ENCODE assay signal across 12 mouse cellular contexts in genomic region chr3:30143961-30144411, GRCm38 (mm10).
DNase-seq lines count a peak whose midpoint lies in the region; ATAC-seq and TF ChIP-seq lines count a peak whose summit lies in the region.
"Had no signal": no experiment of that assay in that cellular context is flagged by ENCODE, and none has a peak within 500 bp of the region (broad histone marks: within the 10 kb centered on the region; RNA-seq: fewer than 3 reads in every experiment).

No protein-coding gene starts in this region.

- H3K9ac ChIP-seq in kidney, embryonic 14.5 days (ENCODE audit: low read depth, low read length), result no peak overlapping the region
- H3K9ac ChIP-seq in forebrain, embryonic 14.5 days (ENCODE audit: low read length), result no peak overlapping the region
- H3K9ac ChIP-seq in midbrain, embryonic 12.5 days (replicated peaks), result no peak overlapping the region

- H3K27me3 ChIP-seq in kidney, embryonic 14.5 days (ENCODE audit: control insufficient read depth, insufficient read depth, low read length), result no peaks in the 10 kb centered on the region
- H3K27me3 ChIP-seq in forebrain, embryonic 14.5 days (replicated peaks; ENCODE audit: control insufficient read depth, insufficient read depth, low read length), result peaks cover 23% of the 10 kb centered on the region; the same call in 1 of the 2 replicates
- H3K27me3 ChIP-seq in midbrain, embryonic 12.5 days, result no peaks in the 10 kb centered on the region
- no peaks in the 10 kb centered on the region for H3K27me3 ChIP-seq in cerebellum, adult 2 months (ENCODE audit: control insufficient read depth, insufficient read depth, low read length)
- H3K27me3 ChIP-seq: CH12.LX had no signal

- TF ChIP-seq CTCF in cerebellum, adult 2 months (IDR thresholded peaks at IDR 0.05; ENCODE audit: borderline replicate concordance, insufficient read depth, low read depth, low read length), result no peak

- no peak for TF ChIP-seq POLR2A in cerebellum, adult 2 months (IDR thresholded peaks at IDR 0.05; ENCODE audit: borderline replicate concordance, insufficient read depth, low read length)

- DNase-seq in kidney, postnatal 25 days, result no peak
- peak; percentile 58 for DNase-seq in embryo, embryonic 10.5 days (ENCODE audit: low spot score)
- no peak for DNase-seq in forebrain, embryonic 14.5 days (ENCODE audit: low spot score)
- no peak for DNase-seq in cerebellum, adult 2 months
- no peak for DNase-seq in cerebellum, postnatal 4 days (ENCODE audit: low spot score in 2 of 2)
- no peak for DNase-seq in right cerebral cortex, postnatal 25 days
- DNase-seq: adrenal gland, postnatal 36 days; cerebellum, adult 8-10 months; right cerebral cortex, adult 18-20 months had no signal

- H3K4me3 ChIP-seq in kidney, embryonic 14.5 days (ENCODE audit: low read length), result no peak overlapping the region
- no peak overlapping the region for H3K4me3 ChIP-seq in forebrain, embryonic 14.5 days (ENCODE audit: low read depth, low read length)
- H3K4me3 ChIP-seq in midbrain, embryonic 12.5 days, result no peak overlapping the region
- H3K4me3 ChIP-seq in cerebellum, adult 2 months (replicated peaks; ENCODE audit: insufficient read depth, low read depth, low read length), result no peak overlapping the region

- no peaks in the 10 kb centered on the region for H3K9me3 ChIP-seq in kidney, embryonic 14.5 days (ENCODE audit: control insufficient read depth, low read length)
- H3K9me3 ChIP-seq in forebrain, embryonic 14.5 days (replicated peaks; ENCODE audit: control insufficient read depth, low read length), result no peaks in the 10 kb centered on the region
- no peaks in the 10 kb centered on the region for H3K9me3 ChIP-seq in midbrain, embryonic 12.5 days

- H3K27ac ChIP-seq in kidney, embryonic 14.5 days (ENCODE audit: low read depth, low read length), result 0 out of 2 replicates have a peak overlapping the region, but pooled peaks have one; percentile 33
- no peak overlapping the region for H3K27ac ChIP-seq in forebrain, embryonic 14.5 days (ENCODE audit: low read depth, low read length)
- peak overlapping the region; percentile 5; the same call in 1 of the 2 replicates for H3K27ac ChIP-seq in midbrain, embryonic 12.5 days (replicated peaks)
- no peak overlapping the region for H3K27ac ChIP-seq in cerebellum, adult 2 months (ENCODE audit: insufficient read depth, low read length)

- peak; percentile 73 for ATAC-seq in kidney, embryonic 14.5 days (ENCODE audit: low FRiP score, low TSS enrichment)
- 0 out of 2 replicates have a peak, but pooled peaks have one; percentile 26 for ATAC-seq in forebrain, embryonic 14.5 days
- ATAC-seq in midbrain, embryonic 12.5 days (ENCODE audit: low FRiP score, low read depth), result peak; percentile 41; the same call in 1 of the 2 replicates

- H3K4me1 ChIP-seq in kidney, embryonic 14.5 days (ENCODE audit: control insufficient read depth, insufficient read depth, low read length), result peaks cover 13% of the 10 kb centered on the region
- 0 out of 2 replicates have a peak, but pooled peaks cover 2% of the 10 kb centered on the region for H3K4me1 ChIP-seq in forebrain, embryonic 14.5 days (ENCODE audit: control insufficient read depth, insufficient read depth, low read length)
- H3K4me1 ChIP-seq in midbrain, embryonic 12.5 days, result peaks cover 13% of the 10 kb centered on the region
- H3K4me1 ChIP-seq in cerebellum, adult 2 months (ENCODE audit: control insufficient read depth, insufficient read depth, low read length), result no peaks in the 10 kb centered on the region

- peak overlapping the region; percentile 29 for H3K4me2 ChIP-seq in kidney, embryonic 14.5 days (replicated peaks; ENCODE audit: low read depth, low read length)
- no peak overlapping the region for H3K4me2 ChIP-seq in forebrain, embryonic 14.5 days (ENCODE audit: low read length)
- no peak overlapping the region; the same call in 1 of the 2 replicates for H3K4me2 ChIP-seq in midbrain, embryonic 12.5 days (replicated peaks)

- H3K36me3 ChIP-seq in kidney, embryonic 14.5 days (ENCODE audit: control insufficient read depth, insufficient read depth, low read length), result no peaks in the 10 kb centered on the region
- H3K36me3 ChIP-seq in forebrain, embryonic 14.5 days (ENCODE audit: control insufficient read depth, insufficient read depth, low read length), result no peaks in the 10 kb centered on the region
- no peaks in the 10 kb centered on the region for H3K36me3 ChIP-seq in midbrain, embryonic 12.5 days

- WGBS in kidney, embryonic 14.5 days, result 4% methylated on average over 11 of the region's 11 CpGs
- 26% methylated on average over 11 of the region's 11 CpGs for WGBS in forebrain, embryonic 14.5 days
- WGBS in midbrain, embryonic 12.5 days, result 19% methylated on average over 11 of the region's 11 CpGs
- 38% methylated on average over 11 of the region's 11 CpGs for WGBS in cerebellum, adult 2 months

Comparison
In these comparisons a context has a peak if more than half of its experiments do, and no peak if none do; other contexts are left out.
1. H3K27ac ChIP-seq: peak in kidney, embryonic 14.5 days (single experiment) and midbrain, embryonic 12.5 days (single experiment); none in forebrain, embryonic 14.5 days (single experiment) and cerebellum, adult 2 months (single experiment).
2. Peak in every context shown above with its lines, with median percentiles within 50 percentile points of each other: ATAC-seq.